Mouse (Mus musculus): ENCODE data around the gene Alkal2.

Alkal2 gene

DNA sequence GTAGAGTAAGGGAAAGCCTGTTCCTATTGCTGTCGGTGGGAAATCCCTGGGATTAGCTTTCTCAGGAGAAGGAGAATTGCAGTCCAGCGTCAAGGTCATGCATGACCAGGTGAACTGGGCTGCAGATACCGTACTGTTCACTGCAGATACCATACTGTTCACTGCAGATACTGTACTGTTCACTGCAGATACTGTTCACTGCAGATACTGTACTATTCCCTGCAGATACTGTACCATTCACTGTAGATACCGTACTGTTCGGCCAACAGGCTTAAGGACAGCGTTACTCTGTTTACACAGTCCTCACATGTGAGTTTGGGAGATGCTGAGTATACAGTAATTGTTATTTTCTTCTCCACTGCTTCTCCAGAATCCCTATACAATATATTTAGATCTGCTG lies 44.1 kb downstream of the Alkal2 start:
- DNase-seq: no peak

GRCm38 (mm10) chr12:30933299-30933698 lies 49.2 kb downstream of the Alkal2 start:
- DNase-seq: no peak

GRCm38 (mm10) chr12:30936899-30937298 lies 52.8 kb downstream of the Alkal2 start:
- DNase-seq: no peak

Measured in cerebellum, postnatal 36 days (tissue).